Mouse (Mus musculus): Measurements from ENCODE around the gene Grik3.

Grik3 gene

GRCm38 (mm10) chr4:125490661-125491504 lies at the start of gene Grik3:
Gene Grik3, plus strand, starts transcription at chr4:125490700.
- peak; percentile 56 for DNase-seq

- no peak for DNase-seq
Measured at GRCm38 (mm10) chr4:125441821-125442220, 48.7 kb upstream of the Grik3 start.

- DNase-seq: no peak
Measured at GRCm38 (mm10) chr4:125444366-125444765, 46.1 kb upstream of the Grik3 start.

- peak; percentile 67 for DNase-seq
Measured at GRCm38 (mm10) chr4:125450602-125451321, 39.7 kb upstream of the Grik3 start.

GRCm38 (mm10) chr4:125451821-125452220 lies 38.7 kb upstream of the Grik3 start:
- no peak for DNase-seq

GRCm38 (mm10) chr4:125456506-125456905 lies 34.0 kb upstream of the Grik3 start:
- no peak for DNase-seq

GRCm38 (mm10) chr4:125457152-125458093 lies 33.1 kb upstream of the Grik3 start:
- peak; percentile 35 for DNase-seq

- DNase-seq: no peak
Measured at GRCm38 (mm10) chr4:125459791-125460190, 30.7 kb upstream of the Grik3 start.

GRCm38 (mm10) chr4:125469711-125470372 lies 20.7 kb upstream of the Grik3 start:
- peak; percentile 22 for DNase-seq

- DNase-seq: no peak
Measured at GRCm38 (mm10) chr4:125474903-125475302, 15.6 kb upstream of the Grik3 start.

- no peak for DNase-seq
Measured at GRCm38 (mm10) chr4:125478071-125478470, 12.4 kb upstream of the Grik3 start.

- DNase-seq: no peak
Measured at GRCm38 (mm10) chr4:125481256-125481655, 9.2 kb upstream of the Grik3 start.

GRCm38 (mm10) chr4:125484131-125484530 lies 6.4 kb upstream of the Grik3 start:
- DNase-seq: no peak

GRCm38 (mm10) chr4:125485416-125486239 lies 4.9 kb upstream of the Grik3 start:
- DNase-seq: no peak

- peak; percentile 76 for DNase-seq
Measured at GRCm38 (mm10) chr4:125486616-125487015, 3.9 kb upstream of the Grik3 start.

GRCm38 (mm10) chr4:125487031-125487430 lies 3.5 kb upstream of the Grik3 start:
- peak; percentile 30 for DNase-seq

- no peak for DNase-seq
Measured at GRCm38 (mm10) chr4:125488796-125489637, 1.5 kb upstream of the Grik3 start.

GRCm38 (mm10) chr4:125489901-125490590 lies 454 bp upstream of the Grik3 start:
- peak; percentile 82 for DNase-seq

- DNase-seq: peak; percentile 47
Measured at GRCm38 (mm10) chr4:125491505-125492121, 1.1 kb downstream of the Grik3 start.
